Mouse (Mus musculus) limb, embryonic 13.5 days (tissue): ENCODE measurements around the gene Olfr1509. TPM values are rescaled to one million over a fixed set of nuclear protein-coding genes. Genes with fewer than 3 reads are reported as not detected.

Experiments
- polyA plus RNA-seq: library from polyadenylated mRNA; unstranded; fragments of >200 nt; fragmentation: Nextera tagmentation; extraction: Ambion mirVana; gene quantifications from 2 replicates; pipeline ENCODE4 v1.2.1, GENCODE M21; 2015

Gene Olfr1509
- polyA plus RNA-seq, 1 experiment from 2014 or later: not detected

Other genes starting within 250 kb of the Olfr1509 start
- 72.3 and 74.0 TPM in 2 replicates for gene Supt16, start 245.6 kb upstream of the Olfr1509 start, polyA plus RNA-seq
- 36.6 and 50.3 TPM in 2 replicates for gene Chd8, start 185.2 kb upstream of the Olfr1509 start, polyA plus RNA-seq
- gene Tox4, start 163.8 kb upstream of the Olfr1509 start, polyA plus RNA-seq: 47.9 and 48.2 TPM in 2 replicates
- gene Rab2b, start 163.4 kb upstream of the Olfr1509 start, polyA plus RNA-seq: 25.9 and 30.4 TPM in 2 replicates
- 49.3 and 51.2 TPM in 2 replicates for gene Mettl3, start 137.9 kb upstream of the Olfr1509 start, polyA plus RNA-seq
- 24.3 and 27.0 TPM in 2 replicates for gene Sall2, start 114.2 kb upstream of the Olfr1509 start, polyA plus RNA-seq
- gene Olfr1513, start 86.6 kb upstream of the Olfr1509 start, polyA plus RNA-seq: 0.05 TPM in 1 of 2 replicates, not detected in the other
- gene Olfr1512, start 63.8 kb upstream of the Olfr1509 start, polyA plus RNA-seq: not detected in 2 replicates
- gene Olfr1511, start 45.6 kb upstream of the Olfr1509 start, polyA plus RNA-seq: not detected in 2 replicates
- gene Olfr1510, start 28.6 kb upstream of the Olfr1509 start, polyA plus RNA-seq: not detected in 2 replicates
- not detected in 2 replicates for gene Olfr1508, start 24.5 kb downstream of the Olfr1509 start, polyA plus RNA-seq
- gene Olfr1507, start 52.8 kb downstream of the Olfr1509 start, polyA plus RNA-seq: not detected in 2 replicates